Mouse (Mus musculus): ENCODE results near the gene Mrap. TPM values are rescaled to one million over a fixed set of nuclear protein-coding genes. Genes with fewer than 3 reads are reported as not detected.

The Mrap gene
- polyA plus RNA-seq, 1 experiment, result 9.9 TPM

DNA sequence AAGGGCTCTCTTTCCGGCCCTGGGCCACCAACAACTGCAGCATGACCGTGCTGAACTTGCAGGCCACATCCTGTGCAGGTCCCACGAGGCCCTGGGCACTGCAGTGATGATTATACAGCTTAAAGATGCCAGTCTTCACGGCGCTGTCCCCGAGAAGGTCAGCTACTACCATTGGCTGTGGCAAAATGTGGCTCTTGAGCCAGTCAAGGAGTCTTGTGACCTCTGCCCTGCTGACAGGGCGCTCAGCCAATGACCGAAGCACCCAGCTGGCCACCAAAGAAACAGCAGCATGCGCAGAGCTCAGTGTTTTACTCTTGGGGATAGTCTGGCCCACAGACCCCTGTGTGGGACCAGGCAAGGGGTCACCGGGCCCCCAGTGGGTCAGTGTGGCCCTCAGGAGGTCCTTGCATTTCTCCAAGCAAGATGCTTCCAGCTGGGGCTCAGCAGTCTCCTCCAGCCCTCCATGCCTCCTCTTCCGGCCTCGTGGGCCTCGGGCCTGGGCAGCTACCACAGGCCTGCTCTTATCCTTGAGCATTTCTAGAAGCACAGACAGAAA is 15.5 kb downstream of the Mrap start:
- Histone ChIP-seq H3K27ac (ENCODE audit: control insufficient read depth, insufficient read depth, low read depth, low read length) (no peak overlapping the region), H3K4me1 (ENCODE audit: control insufficient read depth, insufficient read depth, low read length) (no peaks in the 10 kb centered on the region; the same call in 1 of the 2 replicates), H3K27me3 (ENCODE audit: control insufficient read depth, insufficient read depth, low read length) (no peaks in the 10 kb centered on the region), H3K36me3 (ENCODE audit: control insufficient read depth, insufficient read depth, low read length) (peaks cover 4% of the 10 kb centered on the region), H3K4me3 (ENCODE audit: control insufficient read depth, low read depth, low read length) (no peak overlapping the region)
- no peak for TF ChIP-seq CTCF (IDR thresholded peaks at IDR 0.05; ENCODE audit: control insufficient read depth, insufficient read depth, insufficient replicate concordance, low read depth, low read length)
- no peak for TF ChIP-seq POLR2A (IDR thresholded peaks at IDR 0.05; ENCODE audit: control insufficient read depth, low read depth, low read length)

DNA sequence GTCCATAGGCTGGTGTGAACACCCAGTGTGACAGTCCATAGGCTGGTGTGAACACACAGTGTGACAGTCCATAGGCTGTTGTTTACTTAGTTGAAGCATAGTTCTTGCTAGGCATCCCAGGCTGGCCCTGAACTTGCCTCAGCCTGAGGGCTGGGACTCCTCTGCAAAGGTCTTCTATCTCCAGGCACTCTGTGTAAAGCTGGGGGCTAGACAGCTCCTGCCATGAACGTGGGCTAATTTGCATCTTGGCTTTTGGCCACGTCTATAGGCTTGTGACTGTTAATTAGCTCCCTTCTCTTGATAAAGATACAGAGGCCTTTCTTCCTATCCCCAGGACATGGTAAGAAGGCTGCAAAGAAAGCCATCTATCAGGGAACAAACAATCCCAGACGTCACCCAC is 21.3 kb downstream of the Mrap start:
- TF ChIP-seq CTCF (IDR thresholded peaks at IDR 0.05; ENCODE audit: control insufficient read depth, insufficient read depth, insufficient replicate concordance, low read depth, low read length), result no peak
- TF ChIP-seq POLR2A (IDR thresholded peaks at IDR 0.05; ENCODE audit: control insufficient read depth, low read depth, low read length), result no peak
- Histone ChIP-seq H3K27ac (ENCODE audit: control insufficient read depth, insufficient read depth, low read depth, low read length) (no peak overlapping the region), H3K4me3 (ENCODE audit: control insufficient read depth, low read depth, low read length) (no peak overlapping the region), H3K4me1 (ENCODE audit: control insufficient read depth, insufficient read depth, low read length) (no peaks in the 10 kb centered on the region; the same call in 1 of the 2 replicates), H3K36me3 (ENCODE audit: control insufficient read depth, insufficient read depth, low read length) (peaks cover 7% of the 10 kb centered on the region), H3K27me3 (ENCODE audit: control insufficient read depth, insufficient read depth, low read length) (no peaks in the 10 kb centered on the region)

DNA sequence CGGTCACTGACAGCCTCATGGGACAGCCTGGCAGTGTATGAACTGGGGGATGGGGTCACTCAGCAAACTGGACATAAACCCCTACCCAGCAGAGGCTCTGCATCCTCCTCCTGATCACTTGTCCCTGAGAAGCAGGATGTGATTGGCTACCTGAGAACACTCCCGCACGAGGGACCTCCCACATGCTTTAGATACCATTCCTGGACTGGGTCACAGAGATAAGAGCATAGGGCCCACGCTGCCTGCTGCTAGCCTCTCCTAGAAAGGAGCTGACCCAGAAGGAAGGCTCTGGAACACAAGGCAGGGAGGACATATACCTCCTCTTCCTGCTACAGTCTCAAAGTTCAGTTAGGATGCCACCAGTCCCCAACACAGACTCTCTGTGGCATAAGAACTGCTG is 22.5 kb downstream of the Mrap start:
- no peak overlapping the region for H3K4me3 ChIP-seq (ENCODE audit: control insufficient read depth, low read depth, low read length)
- 0 out of 2 replicates have a peak overlapping the region, but pooled peaks have one; percentile 3 for H3K27ac ChIP-seq (ENCODE audit: control insufficient read depth, insufficient read depth, low read depth, low read length)
- H3K27me3 ChIP-seq (ENCODE audit: control insufficient read depth, insufficient read depth, low read length), result no peaks in the 10 kb centered on the region
- peaks cover 7% of the 10 kb centered on the region for H3K36me3 ChIP-seq (ENCODE audit: control insufficient read depth, insufficient read depth, low read length)
- no peaks in the 10 kb centered on the region; the same call in 1 of the 2 replicates for H3K4me1 ChIP-seq (ENCODE audit: control insufficient read depth, insufficient read depth, low read length)
- TF ChIP-seq CTCF (IDR thresholded peaks at IDR 0.05; ENCODE audit: control insufficient read depth, insufficient read depth, insufficient replicate concordance, low read depth, low read length), result no peak
- no peak for TF ChIP-seq POLR2A (IDR thresholded peaks at IDR 0.05; ENCODE audit: control insufficient read depth, low read depth, low read length)

DNA sequence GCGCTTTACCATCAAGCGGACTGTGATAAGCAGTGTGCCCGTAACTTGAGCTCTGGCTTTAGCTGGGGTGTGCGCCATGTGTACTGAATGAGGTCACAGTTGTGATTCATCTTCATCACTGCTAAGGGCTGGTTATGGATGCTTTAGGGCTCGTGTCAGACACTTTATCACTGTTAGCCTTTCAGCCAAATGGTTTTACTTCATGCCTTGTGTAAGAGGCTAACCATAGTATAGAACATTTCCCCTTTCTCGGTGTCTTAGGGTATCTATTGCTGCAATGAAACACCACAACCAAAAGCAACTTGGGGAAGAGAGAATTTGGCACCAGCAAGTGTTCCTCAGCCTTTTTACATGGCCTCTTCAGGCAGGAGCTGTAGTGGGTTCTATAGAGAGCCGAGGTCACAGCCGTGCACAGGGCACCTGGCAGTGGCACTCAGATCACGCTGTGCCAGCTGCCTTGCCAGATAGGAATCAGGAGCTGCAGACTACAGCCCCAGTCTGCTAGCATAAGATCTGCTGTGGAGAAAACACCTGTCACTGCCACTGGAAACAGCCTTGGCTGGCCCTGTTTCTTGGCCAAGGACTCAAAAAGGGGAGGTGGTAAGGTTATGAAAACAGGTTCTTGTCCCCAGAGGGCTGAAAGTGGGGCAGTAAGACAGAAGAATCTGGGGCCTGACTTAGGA is 27.3 kb downstream of the Mrap start:
- no peaks in the 10 kb centered on the region; the same call in 1 of the 2 replicates for H3K4me1 ChIP-seq (ENCODE audit: control insufficient read depth, insufficient read depth, low read length)
- H3K27ac ChIP-seq (ENCODE audit: control insufficient read depth, insufficient read depth, low read depth, low read length), result no peak overlapping the region
- H3K4me3 ChIP-seq (ENCODE audit: control insufficient read depth, low read depth, low read length), result no peak overlapping the region
- no peaks in the 10 kb centered on the region for H3K27me3 ChIP-seq (ENCODE audit: control insufficient read depth, insufficient read depth, low read length)
- no peak for TF ChIP-seq POLR2A (IDR thresholded peaks at IDR 0.05; ENCODE audit: control insufficient read depth, low read depth, low read length)
- TF ChIP-seq CTCF (IDR thresholded peaks at IDR 0.05; ENCODE audit: control insufficient read depth, insufficient read depth, insufficient replicate concordance, low read depth, low read length), result no peak
- peaks cover 4% of the 10 kb centered on the region for H3K36me3 ChIP-seq (ENCODE audit: control insufficient read depth, insufficient read depth, low read length)

DNA sequence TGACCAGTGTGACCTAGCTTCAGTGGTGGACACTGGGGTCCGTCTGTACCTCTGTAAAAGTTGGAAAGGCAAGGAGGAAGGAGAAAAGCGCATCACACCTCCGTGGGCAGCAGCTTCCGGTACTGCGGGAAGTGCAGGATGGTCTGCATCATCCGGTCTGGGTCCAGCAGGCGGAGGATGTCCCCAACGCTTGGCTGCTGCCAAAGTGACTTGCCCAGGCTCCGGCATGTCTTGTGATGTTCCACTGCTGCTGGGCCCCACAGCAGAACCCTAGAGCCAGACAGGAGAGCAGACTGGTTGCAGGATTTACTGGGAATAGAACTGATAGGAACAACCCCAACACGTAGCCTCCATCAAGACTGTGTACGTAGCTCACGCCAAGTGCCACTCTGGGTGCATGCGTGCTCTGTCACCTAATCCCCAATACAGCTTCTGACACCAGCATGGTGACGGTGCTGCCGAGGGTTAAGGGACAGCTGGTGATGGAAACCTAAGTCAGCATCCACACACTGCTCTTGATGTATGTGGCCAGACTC is 29.0 kb downstream of the Mrap start:
- Histone ChIP-seq H3K4me1 (ENCODE audit: control insufficient read depth, insufficient read depth, low read length) (no peaks in the 10 kb centered on the region), H3K4me3 (ENCODE audit: control insufficient read depth, low read depth, low read length) (no peak overlapping the region), H3K27me3 (ENCODE audit: control insufficient read depth, insufficient read depth, low read length) (no peaks in the 10 kb centered on the region), H3K36me3 (ENCODE audit: control insufficient read depth, insufficient read depth, low read length) (peaks cover 3% of the 10 kb centered on the region), H3K27ac (ENCODE audit: control insufficient read depth, insufficient read depth, low read depth, low read length) (no peak overlapping the region)
- TF ChIP-seq CTCF (IDR thresholded peaks at IDR 0.05; ENCODE audit: control insufficient read depth, insufficient read depth, insufficient replicate concordance, low read depth, low read length) (no peak), POLR2A (IDR thresholded peaks at IDR 0.05; ENCODE audit: control insufficient read depth, low read depth, low read length) (no peak)

DNA sequence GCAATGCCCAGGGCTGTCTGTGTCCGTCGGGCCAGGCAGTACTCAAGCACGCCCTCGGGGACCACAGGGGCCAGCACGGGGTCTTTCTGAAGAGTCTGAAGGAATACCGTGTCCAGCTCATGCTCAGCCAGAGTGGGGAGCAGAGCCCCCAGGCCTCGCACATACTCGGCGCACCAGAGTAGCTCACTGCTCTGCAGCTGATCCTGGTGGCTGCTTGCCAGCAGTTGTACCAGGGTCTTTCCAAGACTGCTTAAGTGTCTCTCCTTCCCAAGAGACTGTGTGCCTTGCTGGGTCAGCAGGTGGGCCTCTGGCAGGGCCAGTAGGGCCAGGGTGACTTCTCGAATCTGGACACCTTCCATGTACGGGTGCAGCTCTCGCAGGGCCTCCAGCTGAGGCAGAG is 36.2 kb downstream of the Mrap start:
- Histone ChIP-seq H3K27me3 (ENCODE audit: control insufficient read depth, insufficient read depth, low read length) (no peaks in the 10 kb centered on the region), H3K27ac (ENCODE audit: control insufficient read depth, insufficient read depth, low read depth, low read length) (no peak overlapping the region), H3K4me1 (ENCODE audit: control insufficient read depth, insufficient read depth, low read length) (no peaks in the 10 kb centered on the region), H3K4me3 (ENCODE audit: control insufficient read depth, low read depth, low read length) (no peak overlapping the region), H3K36me3 (ENCODE audit: control insufficient read depth, insufficient read depth, low read length) (peaks cover 5% of the 10 kb centered on the region)
- TF ChIP-seq CTCF (IDR thresholded peaks at IDR 0.05; ENCODE audit: control insufficient read depth, insufficient read depth, insufficient replicate concordance, low read depth, low read length), result no peak
- TF ChIP-seq POLR2A (IDR thresholded peaks at IDR 0.05; ENCODE audit: control insufficient read depth, low read depth, low read length), result no peak

DNA sequence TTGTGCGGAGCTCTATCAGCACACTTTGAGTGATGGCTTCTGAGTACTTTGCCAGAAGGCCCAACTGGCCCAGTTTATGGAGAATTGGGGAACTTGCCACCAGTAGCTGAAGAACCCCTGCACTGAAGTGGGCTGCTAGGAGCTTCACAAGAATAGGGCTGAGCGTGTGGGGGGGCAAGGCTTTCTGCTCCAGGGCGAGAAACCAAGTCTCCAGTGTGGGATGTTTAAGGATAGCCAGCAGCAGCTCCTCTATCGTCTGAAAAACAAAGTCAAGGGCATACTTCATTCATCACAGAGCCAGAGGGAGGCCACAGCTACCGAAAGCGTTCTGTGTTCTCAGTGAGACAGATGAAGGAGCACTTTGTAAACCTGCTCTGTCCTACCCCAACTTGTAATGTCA is 36.6 kb downstream of the Mrap start:
- Histone ChIP-seq H3K27ac (ENCODE audit: control insufficient read depth, insufficient read depth, low read depth, low read length) (no peak overlapping the region), H3K27me3 (ENCODE audit: control insufficient read depth, insufficient read depth, low read length) (no peaks in the 10 kb centered on the region), H3K4me3 (ENCODE audit: control insufficient read depth, low read depth, low read length) (no peak overlapping the region), H3K4me1 (ENCODE audit: control insufficient read depth, insufficient read depth, low read length) (no peaks in the 10 kb centered on the region), H3K36me3 (ENCODE audit: control insufficient read depth, insufficient read depth, low read length) (peaks cover 5% of the 10 kb centered on the region)
- no peak for TF ChIP-seq POLR2A (IDR thresholded peaks at IDR 0.05; ENCODE audit: control insufficient read depth, low read depth, low read length)
- TF ChIP-seq CTCF (IDR thresholded peaks at IDR 0.05; ENCODE audit: control insufficient read depth, insufficient read depth, insufficient replicate concordance, low read depth, low read length), result no peak

Measured in testis, adult 2 months (tissue).